Mouse (Mus musculus) stomach, embryonic 15.5 days (tissue): ENCODE data around the gene Micu1. TPM values are rescaled to one million over a fixed set of nuclear protein-coding genes. Genes with fewer than 3 reads are reported as not detected.

ENCODE experiments used
- ATAC-seq: fragments of 200-750 bp; cut with Nextera tagmentation; 2 replicates; pipeline ENCODE4 v1.8.0; 2017; ENCODE audit warnings: low read depth, moderate number of reproducible peaks, moderate TSS enrichment; ENCODE audit not compliant: insufficient read depth, low FRiP score
- H3K27ac ChIP-seq: fragments of 300-500 bp; sonication (generic); 2 replicates; pipeline ENCODE4 v1.5.1; 2015; ENCODE audit warnings: mild to moderate bottlenecking, inconsistent platforms
- H3K27me3 ChIP-seq: fragments of 300-500 bp; sonication (generic); replicated peaks from 2 replicates; pipeline ENCODE4 v1.6.1; 2015; ENCODE audit warnings: inconsistent platforms
- H3K36me3 ChIP-seq: fragments of 300-500 bp; sonication (generic); 2 replicates; pipeline ENCODE4 v1.6.1; 2015; ENCODE audit warnings: inconsistent platforms
- H3K4me1 ChIP-seq: fragments of 300-500 bp; sonication (generic); 2 replicates; pipeline ENCODE4 v1.6.1; 2015; ENCODE audit warnings: inconsistent platforms
- H3K4me2 ChIP-seq: fragments of 300-500 bp; sonication (generic); 2 replicates; pipeline ENCODE4 v1.6.1; 2015; ENCODE audit warnings: mild to moderate bottlenecking, inconsistent platforms
- H3K4me3 ChIP-seq: fragments of 300-500 bp; sonication (generic); replicated peaks from 2 replicates; pipeline ENCODE4 v1.5.1; 2015; ENCODE audit warnings: inconsistent platforms
- H3K9ac ChIP-seq: fragments of 300-500 bp; sonication (generic); 2 replicates; pipeline ENCODE4 v1.6.1; 2015; ENCODE audit warnings: inconsistent platforms
- H3K9me3 ChIP-seq: fragments of 300-500 bp; sonication (generic); 2 replicates; pipeline ENCODE4 v1.6.1; 2016; ENCODE audit warnings: inconsistent platforms
- WGBS: fragments of 180-500 bp; shearing (Covaris S2); methylation state at CpG from one replicate; pipeline ENCODE4 v1.1.7; 2015; 5-methylcytosine and 5-hydroxymethylcytosine counted together
- polyA plus RNA-seq: library from polyadenylated mRNA; unstranded; fragments of >200 nt; fragmentation: Nextera tagmentation; extraction: Ambion mirVana; gene quantifications from 2 replicates; pipeline ENCODE4 v1.2.1, GENCODE M21; 2015

Gene Micu1
- polyA plus RNA-seq, 1 experiment from 2014 or later = 66.2 TPM

GRCm38 (mm10) chr10:59781205-59781931 is 79.1 kb downstream of the Micu1 start:
- H3K4me1 ChIP-seq = no peaks in the 10 kb centered on the region
- no peak overlapping the region for H3K9ac ChIP-seq
- H3K36me3 ChIP-seq = no peaks in the 10 kb centered on the region
- ATAC-seq = no peak
- H3K4me3 ChIP-seq = no peak overlapping the region
- 84% methylated on average over 7 of the region's 7 CpGs for WGBS
- no peaks in the 10 kb centered on the region for H3K27me3 ChIP-seq
- H3K4me2 ChIP-seq = no peak overlapping the region
- no peaks in the 10 kb centered on the region for H3K9me3 ChIP-seq
- no peak overlapping the region for H3K27ac ChIP-seq

- H3K36me3 ChIP-seq = no peaks in the 10 kb centered on the region
- H3K27me3 ChIP-seq = no peaks in the 10 kb centered on the region
- H3K9ac ChIP-seq = no peak overlapping the region
- H3K4me2 ChIP-seq = no peak overlapping the region
- ATAC-seq = no peak
- H3K27ac ChIP-seq = no peak overlapping the region
- H3K9me3 ChIP-seq = no peaks in the 10 kb centered on the region
- no peaks in the 10 kb centered on the region for H3K4me1 ChIP-seq
- 62% methylated on average over 18 of the region's 18 CpGs for WGBS
- H3K4me3 ChIP-seq = no peak overlapping the region
Observed at GRCm38 (mm10) chr10:59784731-59785685, 82.7 kb downstream of the Micu1 start.

- Histone ChIP-seq H3K9me3 (no peaks in the 10 kb centered on the region), H3K27me3 (no peaks in the 10 kb centered on the region), H3K36me3 (no peaks in the 10 kb centered on the region), H3K4me3 (no peak overlapping the region), H3K9ac (no peak overlapping the region), H3K27ac (no peak overlapping the region), H3K4me2 (no peak overlapping the region), H3K4me1 (no peaks in the 10 kb centered on the region)
- ATAC-seq = no peak
- WGBS = 85% methylated on average over 5 of the region's 5 CpGs
Observed at GRCm38 (mm10) chr10:59786289-59786688, 84.0 kb downstream of the Micu1 start.

GRCm38 (mm10) chr10:59787140-59787800 is 85.0 kb downstream of the Micu1 start:
- Histone ChIP-seq H3K36me3 (no peaks in the 10 kb centered on the region), H3K27me3 (no peaks in the 10 kb centered on the region), H3K27ac (no peak overlapping the region), H3K9ac (no peak overlapping the region), H3K4me2 (no peak overlapping the region), H3K4me3 (no peak overlapping the region), H3K4me1 (no peaks in the 10 kb centered on the region), H3K9me3 (no peaks in the 10 kb centered on the region)
- ATAC-seq = no peak
- WGBS = 74% methylated on average over 11 of the region's 11 CpGs

- no peaks in the 10 kb centered on the region for H3K4me1 ChIP-seq
- no peak overlapping the region for H3K27ac ChIP-seq
- H3K4me3 ChIP-seq = no peak overlapping the region
- H3K9ac ChIP-seq = no peak overlapping the region
- H3K27me3 ChIP-seq = no peaks in the 10 kb centered on the region
- 74% methylated on average over 8 of the region's 8 CpGs for WGBS
- no peak for ATAC-seq
- no peaks in the 10 kb centered on the region for H3K36me3 ChIP-seq
- H3K4me2 ChIP-seq = no peak overlapping the region
- H3K9me3 ChIP-seq = no peaks in the 10 kb centered on the region
Observed at GRCm38 (mm10) chr10:59787870-59788269, 85.6 kb downstream of the Micu1 start.

- Histone ChIP-seq H3K4me3 (no peak overlapping the region), H3K9me3 (no peaks in the 10 kb centered on the region), H3K36me3 (0 out of 2 replicates have a peak, but pooled peaks cover 4% of the 10 kb centered on the region), H3K4me1 (no peaks in the 10 kb centered on the region), H3K9ac (no peak overlapping the region), H3K4me2 (no peak overlapping the region), H3K27ac (no peak overlapping the region), H3K27me3 (no peaks in the 10 kb centered on the region)
- no peak for ATAC-seq
- WGBS = 86% methylated on average over 11 of the region's 11 CpGs
Observed at GRCm38 (mm10) chr10:59790291-59790929, 88.1 kb downstream of the Micu1 start.

- H3K9me3 ChIP-seq = no peaks in the 10 kb centered on the region
- H3K4me3 ChIP-seq = no peak overlapping the region
- no peak overlapping the region for H3K9ac ChIP-seq
- no peak for ATAC-seq
- H3K27me3 ChIP-seq = no peaks in the 10 kb centered on the region
- no peak overlapping the region for H3K27ac ChIP-seq
- H3K4me1 ChIP-seq = no peaks in the 10 kb centered on the region
- 72% methylated on average over 5 of the region's 5 CpGs for WGBS
- 0 out of 2 replicates have a peak, but pooled peaks cover 4% of the 10 kb centered on the region for H3K36me3 ChIP-seq
- no peak overlapping the region for H3K4me2 ChIP-seq
Observed at GRCm38 (mm10) chr10:59791896-59792295, 89.6 kb downstream of the Micu1 start.

GRCm38 (mm10) chr10:59792575-59793176 is 90.4 kb downstream of the Micu1 start:
- no peak overlapping the region for H3K4me2 ChIP-seq
- no peak for ATAC-seq
- H3K27me3 ChIP-seq = no peaks in the 10 kb centered on the region
- no peaks in the 10 kb centered on the region for H3K4me1 ChIP-seq
- H3K36me3 ChIP-seq = 0 out of 2 replicates have a peak, but pooled peaks cover 4% of the 10 kb centered on the region
- no peak overlapping the region for H3K4me3 ChIP-seq
- H3K9me3 ChIP-seq = no peaks in the 10 kb centered on the region
- WGBS = 90% methylated on average over 9 of the region's 9 CpGs
- no peak overlapping the region for H3K27ac ChIP-seq
- no peak overlapping the region for H3K9ac ChIP-seq

GRCm38 (mm10) chr10:59793454-59793853 is 91.2 kb downstream of the Micu1 start:
- no peak overlapping the region for H3K4me2 ChIP-seq
- H3K27me3 ChIP-seq = no peaks in the 10 kb centered on the region
- H3K9ac ChIP-seq = no peak overlapping the region
- H3K9me3 ChIP-seq = no peaks in the 10 kb centered on the region
- no peak for ATAC-seq
- H3K4me3 ChIP-seq = no peak overlapping the region
- WGBS = 77% methylated on average over 3 of the region's 3 CpGs
- 0 out of 2 replicates have a peak, but pooled peaks cover 4% of the 10 kb centered on the region for H3K36me3 ChIP-seq
- H3K4me1 ChIP-seq = no peaks in the 10 kb centered on the region
- no peak overlapping the region for H3K27ac ChIP-seq

GRCm38 (mm10) chr10:59795085-59795484 is 92.8 kb downstream of the Micu1 start:
- H3K4me3 ChIP-seq = no peak overlapping the region
- H3K27ac ChIP-seq = no peak overlapping the region
- H3K9ac ChIP-seq = no peak overlapping the region
- peaks cover 9% of the 10 kb centered on the region; the same call in 1 of the 2 replicates for H3K4me1 ChIP-seq
- ATAC-seq = no peak
- 88% methylated on average over 7 of the region's 7 CpGs for WGBS
- H3K9me3 ChIP-seq = no peaks in the 10 kb centered on the region
- 0 out of 2 replicates have a peak, but pooled peaks cover 4% of the 10 kb centered on the region for H3K36me3 ChIP-seq
- no peak overlapping the region for H3K4me2 ChIP-seq
- H3K27me3 ChIP-seq = no peaks in the 10 kb centered on the region

GRCm38 (mm10) chr10:59795902-59796301 is 93.6 kb downstream of the Micu1 start:
- 77% methylated on average over 4 of the region's 4 CpGs for WGBS
- no peaks in the 10 kb centered on the region for H3K9me3 ChIP-seq
- no peak overlapping the region for H3K4me3 ChIP-seq
- no peak overlapping the region for H3K9ac ChIP-seq
- H3K4me1 ChIP-seq = peaks cover 9% of the 10 kb centered on the region; the same call in 1 of the 2 replicates
- no peaks in the 10 kb centered on the region for H3K27me3 ChIP-seq
- H3K4me2 ChIP-seq = no peak overlapping the region
- 0 out of 2 replicates have a peak, but pooled peaks cover 4% of the 10 kb centered on the region for H3K36me3 ChIP-seq
- ATAC-seq = no peak
- H3K27ac ChIP-seq = no peak overlapping the region
